Mouse (Mus musculus): ENCODE data around the gene St5. TPM values are rescaled to one million over a fixed set of nuclear protein-coding genes. Genes with fewer than 3 reads are reported as not detected.
A peak's percentile ranks its signal among the peaks of the same experiment; 100 is the strongest.

Gene St5
- polyA plus RNA-seq, 1 experiment from 2014 or later, result 40.3 TPM

GRCm38 (mm10) chr7:109511838-109512237 is 191.6 kb downstream of the St5 start:
- H3K9ac ChIP-seq (ENCODE audit: low read depth, low read length), result no peak overlapping the region
- no peak overlapping the region for H3K27ac ChIP-seq
- H3K4me1 ChIP-seq (replicated peaks; ENCODE audit: insufficient read depth, low read length), result no peaks in the 10 kb centered on the region
- H3K4me2 ChIP-seq (ENCODE audit: low read length), result no peak overlapping the region
- H3K9me3 ChIP-seq (replicated peaks; ENCODE audit: low read length), result no peaks in the 10 kb centered on the region
- TF ChIP-seq CTCF (IDR thresholded peaks at IDR 0.05; ENCODE audit: low read depth), result no peak
- no peaks in the 10 kb centered on the region for H3K36me3 ChIP-seq (ENCODE audit: insufficient read depth, low read length)
- 93% methylated on average over 3 of the region's 3 CpGs for WGBS
- ATAC-seq (replicated peaks; ENCODE audit: low FRiP score, low read depth), result no peak
- no peak for DNase-seq (ENCODE audit: low spot score)
- H3K4me3 ChIP-seq (replicated peaks; ENCODE audit: low read depth, low read length), result no peak overlapping the region
- no peaks in the 10 kb centered on the region for H3K27me3 ChIP-seq (ENCODE audit: insufficient read depth, low read length)

- no peak overlapping the region for H3K9ac ChIP-seq (ENCODE audit: low read depth, low read length)
- no peak for TF ChIP-seq CTCF (IDR thresholded peaks at IDR 0.05; ENCODE audit: low read depth)
- H3K36me3 ChIP-seq (ENCODE audit: insufficient read depth, low read length), result no peaks in the 10 kb centered on the region
- H3K4me3 ChIP-seq (replicated peaks; ENCODE audit: low read depth, low read length), result no peak overlapping the region
- H3K4me2 ChIP-seq (ENCODE audit: low read length), result no peak overlapping the region
- ATAC-seq (replicated peaks; ENCODE audit: low FRiP score, low read depth) (no peak), DNase-seq (ENCODE audit: low spot score) (no peak)
- no peaks in the 10 kb centered on the region for H3K27me3 ChIP-seq (ENCODE audit: insufficient read depth, low read length)
- no peak overlapping the region for H3K27ac ChIP-seq
- WGBS, result 60% methylated on average over 2 of the region's 2 CpGs
- no peaks in the 10 kb centered on the region for H3K9me3 ChIP-seq (replicated peaks; ENCODE audit: low read length)
- H3K4me1 ChIP-seq (replicated peaks; ENCODE audit: insufficient read depth, low read length), result no peaks in the 10 kb centered on the region
These were observed 192.6 kb downstream of the St5 start for GRCm38 (mm10) chr7:109510799-109511198.

GRCm38 (mm10) chr7:109508034-109508433 is 195.4 kb downstream of the St5 start, which contains the start of gene Trim66:
Gene Trim66 (minus strand): TSS chr7:109508134.
- 84% methylated on average over 4 of the region's 4 CpGs for WGBS
- no peak within 1 kb of the TSS for H3K9ac ChIP-seq (ENCODE audit: low read depth, low read length)
- H3K4me3 ChIP-seq (replicated peaks; ENCODE audit: low read depth, low read length), result no peak within 1 kb of the TSS
- no peak for DNase-seq (ENCODE audit: low spot score)
- TF ChIP-seq CTCF (IDR thresholded peaks at IDR 0.05; ENCODE audit: low read depth), result no peak
- H3K27me3 ChIP-seq (ENCODE audit: insufficient read depth, low read length), result no peaks in the 10 kb centered on the region
- H3K27ac ChIP-seq, result no peak within 1 kb of the TSS
- H3K36me3 ChIP-seq (ENCODE audit: insufficient read depth, low read length), result no peaks in the 10 kb centered on the region
- no peak within 1 kb of the TSS for H3K4me2 ChIP-seq (ENCODE audit: low read length)
- H3K4me1 ChIP-seq (replicated peaks; ENCODE audit: insufficient read depth, low read length), result no peaks in the 10 kb centered on the region
- no peaks in the 10 kb centered on the region for H3K9me3 ChIP-seq (replicated peaks; ENCODE audit: low read length)
- ATAC-seq (replicated peaks; ENCODE audit: low FRiP score, low read depth), result no peak

GRCm38 (mm10) chr7:109507572-109507971 is 195.8 kb downstream of the St5 start:
- no peaks in the 10 kb centered on the region for H3K27me3 ChIP-seq (ENCODE audit: insufficient read depth, low read length)
- H3K4me3 ChIP-seq (replicated peaks; ENCODE audit: low read depth, low read length), result no peak overlapping the region
- H3K4me1 ChIP-seq (replicated peaks; ENCODE audit: insufficient read depth, low read length), result no peaks in the 10 kb centered on the region
- no peaks in the 10 kb centered on the region for H3K36me3 ChIP-seq (ENCODE audit: insufficient read depth, low read length)
- no peak overlapping the region for H3K4me2 ChIP-seq (ENCODE audit: low read length)
- H3K9ac ChIP-seq (ENCODE audit: low read depth, low read length), result no peak overlapping the region
- 51% methylated on average over 9 of the region's 9 CpGs for WGBS
- ATAC-seq (replicated peaks; ENCODE audit: low FRiP score, low read depth) (no peak), DNase-seq (ENCODE audit: low spot score) (no peak)
- TF ChIP-seq CTCF (IDR thresholded peaks at IDR 0.05; ENCODE audit: low read depth), result no peak
- H3K27ac ChIP-seq, result no peak overlapping the region
- H3K9me3 ChIP-seq (replicated peaks; ENCODE audit: low read length), result no peaks in the 10 kb centered on the region

GRCm38 (mm10) chr7:109507119-109507518 is 196.3 kb downstream of the St5 start:
- Histone ChIP-seq H3K27ac (no peak overlapping the region), H3K9me3 (replicated peaks; ENCODE audit: low read length) (no peaks in the 10 kb centered on the region), H3K4me1 (replicated peaks; ENCODE audit: insufficient read depth, low read length) (no peaks in the 10 kb centered on the region), H3K4me3 (replicated peaks; ENCODE audit: low read depth, low read length) (no peak overlapping the region), H3K9ac (ENCODE audit: low read depth, low read length) (no peak overlapping the region), H3K4me2 (ENCODE audit: low read length) (no peak overlapping the region), H3K27me3 (ENCODE audit: insufficient read depth, low read length) (no peaks in the 10 kb centered on the region), H3K36me3 (ENCODE audit: insufficient read depth, low read length) (no peaks in the 10 kb centered on the region)
- DNase-seq (ENCODE audit: low spot score) (peak; percentile 28), ATAC-seq (replicated peaks; ENCODE audit: low FRiP score, low read depth) (0 out of 2 replicates have a peak, but pooled peaks have one; percentile 46)
- no peak for TF ChIP-seq CTCF (IDR thresholded peaks at IDR 0.05; ENCODE audit: low read depth)
- 7% methylated on average over 8 of the region's 8 CpGs for WGBS

GRCm38 (mm10) chr7:109497507-109497906 is 205.9 kb downstream of the St5 start:
- no peak overlapping the region for H3K27ac ChIP-seq
- 57% methylated on average over 4 of the region's 4 CpGs for WGBS

More at GRCm38 (mm10) chr7:109497507-109497906, 205.9 kb downstream of the St5 start:
- DNase-seq (ENCODE audit: low spot score) (no peak), ATAC-seq (replicated peaks; ENCODE audit: low FRiP score, low read depth) (no peak)
- Histone ChIP-seq H3K27me3 (ENCODE audit: insufficient read depth, low read length) (no peaks in the 10 kb centered on the region), H3K4me2 (ENCODE audit: low read length) (no peak overlapping the region), H3K9me3 (replicated peaks; ENCODE audit: low read length) (no peaks in the 10 kb centered on the region), H3K4me1 (replicated peaks; ENCODE audit: insufficient read depth, low read length) (peaks cover 5% of the 10 kb centered on the region; the same call in 1 of the 2 replicates), H3K9ac (ENCODE audit: low read depth, low read length) (no peak overlapping the region), H3K36me3 (ENCODE audit: insufficient read depth, low read length) (no peaks in the 10 kb centered on the region), H3K4me3 (replicated peaks; ENCODE audit: low read depth, low read length) (no peak overlapping the region)
- no peak for TF ChIP-seq CTCF (IDR thresholded peaks at IDR 0.05; ENCODE audit: low read depth)

All from kidney, postnatal 0 days (tissue).